Mouse (Mus musculus): ENCODE data around the gene Gm17018. TPM values are rescaled to one million over a fixed set of nuclear protein-coding genes. Genes with fewer than 3 reads are reported as not detected.

Gm17018 gene
- 61.8 and 73.4 TPM in 2 replicates for polyA plus RNA-seq (2015; fragmentation: Nextera tagmentation; extraction: Ambion mirVana)

DNA sequence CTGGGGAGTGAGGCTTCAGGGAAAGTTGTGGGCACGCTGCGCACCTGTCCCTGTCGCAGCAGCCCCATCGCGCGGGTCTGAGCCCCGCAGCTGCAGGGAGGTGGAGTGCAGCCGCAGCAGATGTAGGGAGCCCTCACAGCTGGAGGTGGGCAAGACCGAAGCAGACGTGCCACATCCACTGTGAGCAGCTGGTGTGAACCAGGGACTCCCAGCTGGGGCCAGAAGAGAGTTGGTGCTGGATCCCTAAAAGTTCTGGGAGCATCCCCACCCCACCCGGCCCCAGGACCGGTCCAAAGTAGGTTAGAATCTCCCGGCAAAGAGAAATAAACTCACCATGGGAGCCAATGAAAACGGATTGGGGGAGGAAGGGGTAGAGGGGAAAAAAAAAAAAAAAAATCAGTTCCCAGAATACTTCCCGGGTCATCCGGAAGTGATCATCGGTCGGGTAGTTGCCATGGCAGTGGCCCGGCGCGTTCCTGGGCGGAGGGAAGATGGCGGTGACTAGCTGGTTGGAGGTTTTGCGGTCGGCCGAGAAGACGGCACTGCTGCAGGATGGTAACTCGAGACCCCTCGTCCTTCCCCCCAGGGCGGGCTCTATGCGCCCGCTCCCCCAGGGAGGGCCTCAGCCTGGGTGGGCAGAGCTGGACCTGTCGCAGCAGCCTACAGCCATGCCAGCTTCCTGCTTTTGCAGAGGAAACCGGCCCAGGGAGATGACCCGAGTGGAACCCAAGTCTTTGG is at the start of gene Gm17018, which contains the start of gene Poll:
TSS of gene Gm17018 (plus strand) at position 463 of the 738 bp plus-strand sequence.
TSS of gene Poll (minus strand) at position 379 of the 738 bp plus-strand sequence.
- Histone ChIP-seq H3K4me3 (peak within 1 kb of the TSS; percentile 74), H3K27me3 (no peaks in the 10 kb centered on the region), H3K9ac (peak within 1 kb of the TSS; percentile 86), H3K4me1 (replicated peaks) (peaks cover 24% of the 10 kb centered on the region), H3K9me3 (no peaks in the 10 kb centered on the region), H3K36me3 (peaks cover 13% of the 10 kb centered on the region; the same call in 1 of the 2 replicates), H3K27ac (peak within 1 kb of the TSS; percentile 81), H3K4me2 (peak within 1 kb of the TSS; percentile 99)
- ATAC-seq (ENCODE audit: low FRiP score) = peak; percentile 93
- under 1% methylated on average over 30 of the region's 35 CpGs for WGBS

DNA sequence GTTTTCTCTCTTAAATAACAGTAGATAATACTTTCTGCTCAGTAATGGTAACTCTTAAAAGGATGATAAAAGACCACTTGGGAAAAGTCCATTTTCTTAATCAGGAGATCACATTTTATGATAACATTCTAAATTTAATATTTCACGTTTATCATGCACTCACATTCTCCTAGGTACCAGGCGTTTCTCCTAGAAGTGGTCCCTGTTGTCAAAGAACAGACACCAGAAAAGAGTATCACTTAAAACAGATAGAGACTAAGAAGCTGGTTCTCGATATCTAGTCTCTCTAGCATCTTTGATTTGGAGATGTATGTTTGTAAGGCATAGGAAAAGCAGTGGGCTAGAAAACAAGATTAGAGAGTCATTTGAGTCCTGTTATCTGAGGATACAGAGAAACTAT is 49.7 kb upstream of the Gm17018 start:
- 85% methylated on average over 3 of the region's 3 CpGs for WGBS
- peaks cover 35% of the 10 kb centered on the region for H3K36me3 ChIP-seq

DNA sequence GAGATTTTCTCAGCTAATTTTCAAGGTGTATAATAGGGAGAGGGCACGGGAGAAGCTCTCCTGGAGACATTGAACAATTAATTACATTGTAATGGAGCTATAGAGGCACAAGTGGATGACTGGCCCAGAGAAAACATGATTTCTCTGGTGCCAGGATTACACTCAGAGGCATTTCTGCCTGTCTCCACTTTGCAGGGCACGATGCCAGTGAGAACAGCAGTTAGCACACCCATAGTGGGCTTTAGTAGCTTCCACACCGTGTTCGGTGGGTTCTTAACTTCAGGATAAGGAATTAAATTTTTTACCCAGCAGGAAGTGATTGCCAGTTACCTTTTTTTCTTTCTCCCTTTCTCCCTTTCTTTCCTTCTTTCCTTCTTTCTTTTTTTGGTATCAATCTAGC is 49.0 kb upstream of the Gm17018 start:
- no peak for ATAC-seq (ENCODE audit: low FRiP score)
- no peak overlapping the region for H3K4me3 ChIP-seq
- no peak overlapping the region for H3K4me2 ChIP-seq
- no peak overlapping the region for H3K9ac ChIP-seq
- no peaks in the 10 kb centered on the region for H3K27me3 ChIP-seq
- peaks cover 13% of the 10 kb centered on the region for H3K4me1 ChIP-seq (replicated peaks)
- H3K36me3 ChIP-seq = peaks cover 42% of the 10 kb centered on the region
- WGBS = 67% methylated on average over 4 of the region's 4 CpGs
- H3K9me3 ChIP-seq = no peaks in the 10 kb centered on the region
- peak overlapping the region; percentile 58 for H3K27ac ChIP-seq

More for the DNA sequence above, 49.7 kb upstream of the Gm17018 start:
- no peak overlapping the region for H3K27ac ChIP-seq
- peaks cover 13% of the 10 kb centered on the region for H3K4me1 ChIP-seq (replicated peaks)
- no peak overlapping the region for H3K4me2 ChIP-seq
- H3K4me3 ChIP-seq = no peak overlapping the region
- no peak for ATAC-seq (ENCODE audit: low FRiP score)
- H3K9me3 ChIP-seq = no peaks in the 10 kb centered on the region
- no peak overlapping the region for H3K9ac ChIP-seq
- H3K27me3 ChIP-seq = no peaks in the 10 kb centered on the region

DNA sequence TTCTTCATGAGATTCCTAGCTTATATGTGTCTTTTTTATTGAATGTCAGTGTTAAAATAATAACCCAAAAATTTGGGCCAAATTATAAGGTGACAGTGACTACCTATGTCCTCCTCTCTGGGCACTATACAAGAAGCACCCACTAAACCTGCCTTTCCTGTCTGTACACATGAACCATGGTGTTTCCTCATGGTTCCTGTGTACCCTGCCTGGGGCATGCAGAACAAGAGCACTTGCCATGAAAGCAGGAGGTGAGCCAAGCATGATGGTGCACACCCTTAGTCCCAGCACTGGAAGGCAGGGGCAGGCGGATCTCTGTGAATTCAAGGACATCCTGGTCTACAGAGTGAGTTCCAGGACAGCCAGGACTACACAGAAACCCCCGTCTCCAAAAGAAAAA is 45.1 kb upstream of the Gm17018 start:
- no peak overlapping the region for H3K9ac ChIP-seq
- 83% methylated on average over 2 of the region's 2 CpGs for WGBS
- H3K4me1 ChIP-seq (replicated peaks) = peaks cover 13% of the 10 kb centered on the region
- no peaks in the 10 kb centered on the region for H3K9me3 ChIP-seq
- no peak for ATAC-seq (ENCODE audit: low FRiP score)
- peaks cover 75% of the 10 kb centered on the region for H3K36me3 ChIP-seq
- H3K4me2 ChIP-seq = no peak overlapping the region
- no peak overlapping the region for H3K27ac ChIP-seq
- no peak overlapping the region for H3K4me3 ChIP-seq
- H3K27me3 ChIP-seq = no peaks in the 10 kb centered on the region

DNA sequence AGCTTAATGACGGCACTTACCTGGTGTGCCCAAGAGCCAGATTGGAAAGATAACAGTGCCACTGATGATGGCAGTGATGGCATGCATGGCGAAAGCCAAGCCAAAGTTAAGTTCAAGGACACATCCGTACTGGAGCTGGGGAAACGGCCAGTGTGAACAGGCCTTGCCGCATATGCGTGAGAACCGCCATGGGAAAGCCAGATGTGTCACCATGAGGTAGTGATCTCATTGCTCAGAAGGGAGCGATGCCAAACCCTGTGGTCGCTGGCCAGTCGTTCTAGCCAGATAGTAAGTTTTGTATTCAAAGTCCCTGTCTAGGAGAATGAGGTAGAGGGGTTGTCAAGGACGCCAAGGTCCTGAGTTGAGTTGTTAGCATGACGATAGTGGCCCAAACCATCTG is 44.2 kb upstream of the Gm17018 start:
- no peak for ATAC-seq (ENCODE audit: low FRiP score)
- Histone ChIP-seq H3K4me2 (no peak overlapping the region), H3K27ac (no peak overlapping the region), H3K27me3 (no peaks in the 10 kb centered on the region), H3K9ac (no peak overlapping the region), H3K9me3 (no peaks in the 10 kb centered on the region), H3K36me3 (peaks cover 84% of the 10 kb centered on the region), H3K4me3 (no peak overlapping the region), H3K4me1 (replicated peaks) (peaks cover 8% of the 10 kb centered on the region)
- WGBS = 96% methylated on average over 12 of the region's 12 CpGs

DNA sequence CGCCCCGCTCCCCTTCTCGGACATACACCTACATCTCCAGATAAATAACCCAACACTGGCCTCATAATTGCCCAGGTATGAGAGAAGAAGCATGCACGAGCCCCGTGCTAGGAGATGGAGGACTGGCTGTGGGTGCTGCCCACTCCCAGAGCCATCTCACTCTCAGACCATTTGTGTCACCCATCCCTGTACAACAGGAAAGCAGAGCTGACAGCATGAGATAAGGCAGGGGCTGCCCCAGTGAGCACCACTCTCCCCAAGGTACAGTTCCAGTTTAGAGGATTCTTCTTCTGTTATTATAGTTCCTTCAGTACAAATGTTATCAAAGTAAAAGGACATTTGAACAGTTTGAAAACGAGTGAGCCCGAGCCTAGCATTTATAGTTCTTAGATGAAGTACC is 33.0 kb upstream of the Gm17018 start:
- WGBS = 92% methylated on average over 7 of the region's 7 CpGs
- peaks cover 87% of the 10 kb centered on the region for H3K36me3 ChIP-seq
- no peak overlapping the region for H3K4me3 ChIP-seq
- no peak overlapping the region for H3K9ac ChIP-seq
- 0 out of 2 replicates have a peak, but pooled peaks cover 3% of the 10 kb centered on the region for H3K27me3 ChIP-seq
- no peak for ATAC-seq (ENCODE audit: low FRiP score)
- H3K9me3 ChIP-seq = no peaks in the 10 kb centered on the region
- H3K27ac ChIP-seq = no peak overlapping the region
- H3K4me1 ChIP-seq (replicated peaks) = no peaks in the 10 kb centered on the region
- no peak overlapping the region for H3K4me2 ChIP-seq

DNA sequence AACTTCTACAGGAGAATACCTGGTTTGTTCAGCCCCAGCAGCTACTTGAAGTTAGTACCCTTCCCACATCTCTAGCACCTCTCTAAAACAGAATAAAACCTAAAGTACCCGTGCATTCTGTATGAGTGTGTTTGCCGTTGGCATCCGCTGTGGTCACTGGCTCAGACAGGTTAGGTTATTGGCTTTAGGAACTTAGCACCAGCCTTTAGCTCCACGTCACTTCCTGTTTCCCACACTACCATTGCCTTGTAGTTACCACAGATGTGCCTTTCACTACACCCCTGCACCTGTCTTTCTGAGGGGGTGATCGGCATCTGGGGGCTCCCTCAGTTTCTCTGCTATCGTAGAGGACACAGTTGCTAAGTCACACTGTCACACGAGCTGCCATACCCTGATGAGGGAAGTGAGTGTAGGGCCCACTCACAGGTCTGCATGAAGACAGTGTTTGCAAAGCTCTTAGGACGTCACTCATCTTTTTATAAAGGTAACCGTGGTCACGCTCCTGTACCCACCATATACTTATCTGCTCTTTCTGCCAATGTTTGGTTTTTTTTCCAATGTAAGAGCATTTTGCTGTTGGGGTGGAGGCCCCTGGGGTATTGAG is 32.4 kb upstream of the Gm17018 start:
- no peak overlapping the region for H3K9ac ChIP-seq
- 0 out of 2 replicates have a peak, but pooled peaks cover 3% of the 10 kb centered on the region for H3K27me3 ChIP-seq
- no peak overlapping the region for H3K4me2 ChIP-seq
- peaks cover 81% of the 10 kb centered on the region for H3K36me3 ChIP-seq
- no peak for ATAC-seq (ENCODE audit: low FRiP score)
- H3K4me1 ChIP-seq (replicated peaks) = no peaks in the 10 kb centered on the region
- WGBS = 95% methylated on average over 10 of the region's 10 CpGs
- no peak overlapping the region for H3K27ac ChIP-seq
- H3K9me3 ChIP-seq = no peaks in the 10 kb centered on the region
- H3K4me3 ChIP-seq = no peak overlapping the region

DNA sequence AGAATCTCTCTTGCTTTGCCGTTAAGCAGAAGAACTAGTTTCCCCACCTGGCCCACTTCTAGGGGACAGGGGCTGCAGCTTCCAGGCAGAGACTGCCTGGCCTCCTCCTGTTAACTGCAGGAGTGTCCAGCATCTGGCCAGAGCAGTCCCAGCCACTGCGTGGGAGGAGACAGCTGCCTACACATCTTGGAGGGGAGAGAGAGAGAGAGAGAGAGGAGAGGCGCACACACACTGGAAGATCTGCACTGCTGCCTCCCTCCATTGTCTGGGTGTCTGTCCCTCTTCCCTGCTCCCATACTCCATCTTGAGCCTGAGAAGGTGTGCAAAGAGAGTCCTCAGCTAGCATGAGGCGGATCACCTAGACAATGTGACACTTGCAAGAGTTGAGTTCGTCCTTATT is 31.1 kb upstream of the Gm17018 start:
- Histone ChIP-seq H3K9me3 (no peaks in the 10 kb centered on the region), H3K9ac (no peak overlapping the region), H3K36me3 (peaks cover 69% of the 10 kb centered on the region), H3K4me3 (no peak overlapping the region), H3K27me3 (0 out of 2 replicates have a peak, but pooled peaks cover 3% of the 10 kb centered on the region), H3K27ac (no peak overlapping the region), H3K4me2 (no peak overlapping the region), H3K4me1 (replicated peaks) (peaks cover 4% of the 10 kb centered on the region)
- WGBS = 76% methylated on average over 5 of the region's 5 CpGs
- no peak for ATAC-seq (ENCODE audit: low FRiP score)

DNA sequence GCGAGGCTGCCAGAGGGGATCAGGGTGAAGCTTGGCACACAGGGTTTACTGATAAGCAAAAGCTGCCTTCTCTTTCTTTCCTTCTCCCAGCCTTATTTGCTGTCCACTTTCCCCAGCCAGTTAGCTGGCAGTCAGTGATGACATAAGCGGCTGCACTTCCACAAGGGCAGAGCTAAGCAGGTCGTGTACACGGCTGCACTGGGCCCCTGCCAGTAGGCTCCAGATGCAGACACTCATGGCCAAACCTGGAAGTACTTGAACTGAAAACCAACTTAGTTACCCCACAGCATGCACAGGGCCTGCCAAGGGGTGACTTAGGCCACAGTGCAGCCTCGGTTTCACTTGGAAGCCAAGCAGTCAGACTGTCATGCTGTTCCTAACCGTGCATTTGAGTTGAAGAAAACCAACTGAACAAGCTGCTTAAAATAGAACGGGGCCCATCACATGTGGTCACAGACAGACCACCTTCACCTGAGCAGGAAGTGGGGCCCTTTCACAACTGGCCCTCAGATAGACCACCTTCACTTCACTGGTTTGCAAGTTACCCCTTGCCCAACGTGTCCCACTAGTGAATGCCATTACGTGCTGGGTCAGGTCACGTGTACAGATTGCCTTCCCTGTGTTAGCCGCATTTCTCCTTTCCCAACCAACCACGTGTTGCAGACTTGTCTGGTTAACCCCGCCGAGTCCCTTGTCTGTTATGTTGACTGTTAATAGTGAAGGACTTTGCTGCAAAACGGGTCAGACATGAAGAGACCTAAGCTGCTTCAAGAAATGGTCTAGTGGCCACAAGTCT is 30.0 kb upstream of the Gm17018 start:
- Histone ChIP-seq H3K4me1 (replicated peaks) (peaks cover 15% of the 10 kb centered on the region), H3K36me3 (peaks cover 58% of the 10 kb centered on the region), H3K4me3 (no peak overlapping the region), H3K9ac (no peak overlapping the region), H3K9me3 (no peaks in the 10 kb centered on the region), H3K27me3 (0 out of 2 replicates have a peak, but pooled peaks cover 3% of the 10 kb centered on the region), H3K4me2 (no peak overlapping the region), H3K27ac (no peak overlapping the region)
- WGBS = 93% methylated on average over 15 of the region's 15 CpGs
- no peak for ATAC-seq (ENCODE audit: low FRiP score)

DNA sequence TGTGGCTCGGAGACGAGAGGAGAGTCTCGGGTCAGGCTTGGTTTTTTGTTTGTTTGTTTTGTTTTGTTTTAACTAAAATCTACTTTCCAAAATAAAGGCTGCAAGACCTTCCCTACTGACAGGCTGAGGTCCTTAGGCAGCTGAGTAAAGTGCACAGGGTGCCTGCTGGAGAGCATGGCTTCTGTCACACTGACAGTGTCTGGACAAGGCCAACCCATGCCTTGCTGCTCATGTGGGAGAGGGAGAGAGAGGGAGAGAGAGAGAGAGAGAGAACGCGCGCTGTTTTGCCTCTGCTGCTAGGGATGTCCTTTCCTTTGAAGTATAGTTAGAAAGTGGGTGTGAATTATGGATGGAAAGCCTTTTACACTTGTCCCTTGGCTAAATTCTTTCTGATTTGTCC is 28.9 kb upstream of the Gm17018 start:
- 69% methylated on average over 6 of the region's 6 CpGs for WGBS
- no peak overlapping the region for H3K27ac ChIP-seq
- no peak for ATAC-seq (ENCODE audit: low FRiP score)

DNA sequence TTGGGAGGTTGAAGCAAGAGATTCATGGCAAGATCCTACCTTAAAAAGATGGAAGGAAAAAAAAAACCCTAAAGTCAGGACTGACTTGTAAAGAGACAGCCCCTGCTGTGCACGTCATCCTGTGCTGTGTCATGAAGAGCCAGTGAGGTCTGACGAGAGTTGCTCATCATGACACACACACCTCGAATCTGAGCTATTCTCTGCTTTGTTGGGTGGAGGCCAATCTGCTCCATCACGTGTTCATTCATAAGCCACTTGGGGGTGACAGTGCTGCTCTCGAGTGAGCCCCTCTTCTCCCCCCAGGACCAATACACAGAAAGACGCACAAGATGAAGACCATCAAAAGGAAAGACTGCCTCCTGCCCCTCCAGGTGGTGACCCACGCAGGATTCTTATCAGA is 26.8 kb upstream of the Gm17018 start:
- H3K36me3 ChIP-seq = peaks cover 27% of the 10 kb centered on the region
- WGBS = 68% methylated on average over 7 of the region's 7 CpGs
- H3K27ac ChIP-seq = 0 out of 2 replicates have a peak overlapping the region, but pooled peaks have one; percentile 14
- H3K9ac ChIP-seq = no peak overlapping the region
- H3K4me3 ChIP-seq = no peak overlapping the region
- H3K9me3 ChIP-seq = no peaks in the 10 kb centered on the region
- peaks cover 27% of the 10 kb centered on the region for H3K4me1 ChIP-seq (replicated peaks)
- H3K27me3 ChIP-seq = peaks cover 12% of the 10 kb centered on the region; the same call in 1 of the 2 replicates
- H3K4me2 ChIP-seq = no peak overlapping the region
- no peak for ATAC-seq (ENCODE audit: low FRiP score)

More for the DNA sequence above, 28.9 kb upstream of the Gm17018 start:
- Histone ChIP-seq H3K9ac (no peak overlapping the region), H3K36me3 (peaks cover 48% of the 10 kb centered on the region), H3K9me3 (no peaks in the 10 kb centered on the region), H3K27me3 (0 out of 2 replicates have a peak, but pooled peaks cover 5% of the 10 kb centered on the region), H3K4me2 (no peak overlapping the region), H3K4me3 (no peak overlapping the region), H3K4me1 (replicated peaks) (peaks cover 26% of the 10 kb centered on the region)

DNA sequence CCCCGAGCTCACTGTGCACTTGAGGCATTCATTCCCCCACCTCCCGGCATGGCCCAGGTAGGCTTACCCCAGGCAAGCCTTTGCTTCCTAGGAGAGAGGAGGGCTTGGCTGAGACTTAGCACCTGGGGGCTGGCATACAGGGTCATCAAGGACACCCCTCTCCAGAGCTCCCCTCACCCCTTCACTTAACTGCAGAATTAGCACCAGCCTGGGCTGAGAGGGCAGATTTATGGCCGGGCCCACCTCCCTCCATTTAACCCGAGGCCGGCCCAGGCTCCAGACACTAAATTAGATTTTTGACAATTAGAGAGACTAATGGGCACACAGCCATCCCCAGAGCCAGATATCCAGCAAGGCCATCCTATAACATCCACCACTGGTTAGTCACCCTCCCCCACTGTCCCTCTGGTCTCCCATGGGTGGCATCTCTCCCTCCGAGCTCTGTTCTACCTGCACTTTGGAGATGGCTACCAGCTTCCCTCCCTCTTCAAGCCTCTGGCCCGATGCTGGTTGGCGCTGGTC is 25.1 kb upstream of the Gm17018 start:
- Histone ChIP-seq H3K9me3 (no peaks in the 10 kb centered on the region), H3K4me1 (replicated peaks) (peaks cover 38% of the 10 kb centered on the region), H3K4me2 (no peak overlapping the region), H3K36me3 (peaks cover 11% of the 10 kb centered on the region), H3K27me3 (peaks cover 18% of the 10 kb centered on the region; the same call in 1 of the 2 replicates), H3K4me3 (no peak overlapping the region), H3K27ac (peak overlapping the region; percentile 73), H3K9ac (no peak overlapping the region)
- 0 out of 2 replicates have a peak, but pooled peaks have one; percentile 25 for ATAC-seq (ENCODE audit: low FRiP score)
- 76% methylated on average over 8 of the region's 8 CpGs for WGBS

Data from hindbrain, embryonic 13.5 days (tissue).